Mouse (Mus musculus) liver, embryonic 11.5 days (tissue): ENCODE results near the gene I830077J02Rik. TPM values are rescaled to one million over a fixed set of nuclear protein-coding genes. Genes with fewer than 3 reads are reported as not detected.

ENCODE experiments used
- ATAC-seq: fragments of 200-750 bp; cut with Nextera tagmentation; replicated peaks from 2 replicates; pipeline ENCODE4 v1.8.0; 2017; ENCODE audit warnings: moderate number of reproducible peaks, mild to moderate bottlenecking, moderate TSS enrichment, moderate library complexity; ENCODE audit not compliant: low FRiP score
- DNase-seq: peaks from one replicate; pipeline ENCODE4 v3.0.0-alpha.2; 2017; ENCODE audit warnings: low spot score
- H3K27ac ChIP-seq: fragments of 300-500 bp; sonication (generic); 2 replicates; pipeline ENCODE4 v1.5.1; 2014; ENCODE audit warnings: mild to moderate bottlenecking, low read depth, low read length, control low read depth
- H3K27me3 ChIP-seq: fragments of 300-500 bp; sonication (generic); replicated peaks from 2 replicates; pipeline ENCODE4 v1.6.1; 2014; ENCODE audit warnings: low read length, mixed read lengths; ENCODE audit not compliant: control insufficient read depth, insufficient read depth
- H3K36me3 ChIP-seq: fragments of 300-500 bp; sonication (generic); 2 replicates; pipeline ENCODE4 v1.6.1; 2014; ENCODE audit warnings: mild to moderate bottlenecking, low read length, moderate library complexity, mixed read lengths; ENCODE audit not compliant: control insufficient read depth, insufficient read depth
- H3K4me1 ChIP-seq: fragments of 300-500 bp; sonication (generic); replicated peaks from 2 replicates; pipeline ENCODE4 v1.6.1; 2014; ENCODE audit warnings: low read length, mixed read lengths; ENCODE audit not compliant: control insufficient read depth, insufficient read depth
- H3K4me2 ChIP-seq: fragments of 300-500 bp; sonication (generic); 2 replicates; pipeline ENCODE4 v1.6.1; 2014; ENCODE audit warnings: mild to moderate bottlenecking, control low read depth, moderate library complexity
- H3K4me3 ChIP-seq: fragments of 300-500 bp; sonication (generic); 2 replicates; pipeline ENCODE4 v1.5.1; 2014; ENCODE audit warnings: low read depth, low read length, control low read depth
- H3K9ac ChIP-seq: fragments of 300-500 bp; sonication (generic); 2 replicates; pipeline ENCODE4 v1.6.1; 2014; ENCODE audit warnings: low read depth, low read length, control low read depth
- H3K9me3 ChIP-seq: fragments of 300-500 bp; sonication (generic); 2 replicates; pipeline ENCODE4 v1.6.1; 2016; ENCODE audit warnings: low read length, inconsistent platforms, mixed read lengths; ENCODE audit not compliant: control insufficient read depth
- WGBS: fragments of 180-500 bp; shearing (Covaris S2); extraction: QIAGEN DNeasy Blood & Tissue Kit; methylation state at CpG from one replicate; pipeline ENCODE4 v1.1.7; 2014; 5-methylcytosine and 5-hydroxymethylcytosine counted together
- polyA plus RNA-seq: library from polyadenylated mRNA; unstranded; fragments of >200 nt; fragmentation: Nextera tagmentation; extraction: Ambion mirVana; gene quantifications from 2 replicates; pipeline ENCODE4 v1.2.1, GENCODE M21; 2014

The I830077J02Rik gene
- polyA plus RNA-seq, 1 experiment from 2014 or later = 5.6 TPM

DNA sequence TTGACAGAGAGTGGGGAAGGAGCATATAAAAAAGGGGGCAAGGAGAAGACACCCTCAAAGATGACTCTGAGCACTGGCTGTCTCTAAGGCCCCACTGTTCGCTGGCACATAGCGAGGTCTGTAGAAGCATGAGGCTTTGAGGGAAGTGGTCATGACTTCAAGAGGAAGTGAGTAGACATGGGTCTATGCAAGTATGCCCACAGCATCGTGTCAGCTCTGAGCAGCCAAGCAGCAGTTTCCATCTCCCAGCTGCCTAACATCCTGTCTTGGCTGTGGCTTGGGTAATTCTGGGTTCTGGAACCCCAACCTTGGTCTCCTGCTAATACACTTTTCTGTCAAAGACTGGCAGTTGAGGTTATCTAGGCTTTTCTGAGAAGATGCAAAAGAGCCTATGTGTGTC lies 31.7 kb downstream of the I830077J02Rik start:
- Histone ChIP-seq H3K36me3 (no peaks in the 10 kb centered on the region), H3K27me3 (no peaks in the 10 kb centered on the region), H3K4me1 (peaks cover 8% of the 10 kb centered on the region), H3K9ac (no peak overlapping the region), H3K4me2 (no peak overlapping the region), H3K27ac (no peak overlapping the region), H3K9me3 (no peaks in the 10 kb centered on the region), H3K4me3 (no peak overlapping the region)
- WGBS = 53% methylated on average over 3 of the region's 3 CpGs
- DNase-seq = no peak
- ATAC-seq = no peak

DNA sequence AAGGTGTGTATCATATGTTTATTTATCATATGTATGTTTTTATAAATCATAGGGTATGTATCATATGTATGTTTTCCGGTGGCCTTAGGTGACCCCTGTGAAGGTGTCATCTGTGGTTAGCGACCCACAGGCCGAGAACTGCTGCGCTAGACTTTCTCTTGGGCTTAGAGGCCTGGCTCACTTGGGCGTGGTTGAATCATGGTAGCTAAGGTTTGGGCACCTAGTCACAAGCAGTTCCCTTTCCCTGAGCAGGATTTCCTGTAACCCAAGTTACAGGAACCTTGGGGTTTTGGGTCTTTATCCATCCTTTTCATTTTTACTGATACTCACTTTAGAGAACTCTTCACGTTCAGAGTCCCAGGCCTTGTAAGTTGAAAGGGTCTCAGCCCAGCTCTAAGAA lies 32.2 kb downstream of the I830077J02Rik start:
- Histone ChIP-seq H3K27ac (no peak overlapping the region), H3K4me1 (peaks cover 10% of the 10 kb centered on the region), H3K27me3 (no peaks in the 10 kb centered on the region), H3K4me2 (no peak overlapping the region), H3K9ac (no peak overlapping the region), H3K36me3 (no peaks in the 10 kb centered on the region), H3K9me3 (no peaks in the 10 kb centered on the region), H3K4me3 (no peak overlapping the region)
- WGBS = 65% methylated on average over 6 of the region's 6 CpGs
- DNase-seq = no peak
- no peak for ATAC-seq

DNA sequence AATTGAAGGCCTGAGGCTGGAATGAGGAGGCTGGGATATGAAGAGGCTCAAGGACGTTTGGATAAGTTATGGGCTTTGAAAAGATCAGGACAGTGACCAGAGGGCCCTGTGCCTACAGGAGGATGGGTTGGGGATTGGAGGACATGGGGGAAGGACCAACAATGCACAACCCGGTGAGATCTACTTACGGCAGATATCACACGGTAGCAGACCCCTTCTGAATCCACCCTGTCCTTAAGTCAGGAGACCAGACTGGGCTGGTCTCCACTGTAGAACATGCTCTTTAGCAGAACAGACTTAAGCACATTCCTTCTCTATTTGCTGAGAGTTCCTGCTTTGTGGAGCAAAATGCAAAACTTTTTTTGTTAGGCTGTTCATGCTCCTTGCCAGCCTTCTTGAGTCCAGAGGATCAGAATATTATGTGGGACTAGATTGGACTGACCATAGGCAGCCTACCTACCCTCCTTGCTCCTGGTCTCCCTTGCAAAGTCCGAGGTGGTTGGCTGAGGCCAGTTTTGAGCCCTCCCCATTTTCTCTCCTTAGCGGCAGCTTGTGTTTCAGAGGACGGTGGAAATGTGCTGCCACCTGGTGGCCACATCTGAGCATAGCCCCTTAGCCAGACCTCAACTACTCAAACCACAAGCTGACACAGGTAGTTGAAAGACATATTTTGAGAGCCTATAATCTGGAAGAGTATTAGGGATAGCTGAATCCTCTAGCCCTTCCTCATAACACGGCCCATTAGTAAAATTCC lies 32.9 kb downstream of the I830077J02Rik start:
- Histone ChIP-seq H3K4me2 (no peak overlapping the region), H3K9ac (no peak overlapping the region), H3K4me3 (no peak overlapping the region), H3K27ac (no peak overlapping the region), H3K9me3 (no peaks in the 10 kb centered on the region), H3K36me3 (no peaks in the 10 kb centered on the region), H3K27me3 (no peaks in the 10 kb centered on the region), H3K4me1 (peaks cover 13% of the 10 kb centered on the region)
- peak; percentile 34 for ATAC-seq
- peak; percentile 75 for DNase-seq
- WGBS = 33% methylated on average over 8 of the region's 8 CpGs

DNA sequence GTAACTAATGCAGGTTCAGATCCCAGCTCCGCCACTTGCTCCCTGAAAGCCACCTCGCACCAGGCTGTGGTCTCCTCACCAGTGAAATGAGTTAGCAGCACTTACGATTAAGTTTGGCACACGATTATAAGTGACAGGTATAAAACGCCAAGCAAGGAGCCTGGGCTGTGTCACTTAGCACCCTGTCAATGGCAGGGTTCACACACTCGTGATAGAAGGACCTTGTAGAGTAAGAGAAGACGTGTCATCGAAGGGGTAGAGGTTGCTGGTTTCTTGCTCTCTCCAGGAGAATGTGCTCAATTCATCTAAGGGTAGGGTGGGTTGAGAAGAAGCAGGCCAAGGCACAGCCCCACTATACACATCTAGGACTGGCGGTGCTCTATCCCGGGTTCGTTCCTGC lies 33.6 kb downstream of the I830077J02Rik start:
- no peaks in the 10 kb centered on the region for H3K36me3 ChIP-seq
- ATAC-seq (no peak), DNase-seq (no peak)
- peaks cover 15% of the 10 kb centered on the region for H3K4me1 ChIP-seq
- 84% methylated on average over 11 of the region's 11 CpGs for WGBS
- H3K9ac ChIP-seq = no peak overlapping the region
- H3K9me3 ChIP-seq = no peaks in the 10 kb centered on the region
- no peak overlapping the region for H3K4me3 ChIP-seq
- H3K27ac ChIP-seq = no peak overlapping the region
- no peak overlapping the region for H3K4me2 ChIP-seq
- no peaks in the 10 kb centered on the region for H3K27me3 ChIP-seq

DNA sequence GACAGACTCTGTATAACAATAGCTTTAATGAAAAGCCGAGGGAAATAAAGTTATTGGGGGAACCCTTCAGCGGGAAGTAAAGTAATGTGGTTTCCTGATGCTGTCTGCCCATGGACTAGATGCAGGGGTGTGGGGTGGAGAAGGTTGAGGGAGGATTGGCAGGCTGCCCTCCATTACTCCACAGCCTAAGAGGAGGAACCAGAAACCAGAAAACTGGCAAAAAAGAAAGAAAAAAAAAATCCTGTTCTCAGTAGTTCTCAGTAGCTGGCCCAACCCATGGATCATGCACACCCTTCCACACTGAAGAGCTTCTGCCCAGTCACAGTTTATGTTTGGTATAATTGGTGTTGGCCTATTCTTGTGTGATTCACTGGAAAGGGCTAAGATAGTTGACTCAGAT lies 34.1 kb downstream of the I830077J02Rik start:
- Histone ChIP-seq H3K27me3 (no peaks in the 10 kb centered on the region), H3K27ac (no peak overlapping the region), H3K9me3 (no peaks in the 10 kb centered on the region), H3K4me2 (no peak overlapping the region), H3K9ac (no peak overlapping the region), H3K4me1 (peaks cover 20% of the 10 kb centered on the region), H3K4me3 (no peak overlapping the region), H3K36me3 (no peaks in the 10 kb centered on the region)
- no peak for ATAC-seq
- WGBS = 53% methylated on average over 2 of the region's 2 CpGs
- DNase-seq = no peak

DNA sequence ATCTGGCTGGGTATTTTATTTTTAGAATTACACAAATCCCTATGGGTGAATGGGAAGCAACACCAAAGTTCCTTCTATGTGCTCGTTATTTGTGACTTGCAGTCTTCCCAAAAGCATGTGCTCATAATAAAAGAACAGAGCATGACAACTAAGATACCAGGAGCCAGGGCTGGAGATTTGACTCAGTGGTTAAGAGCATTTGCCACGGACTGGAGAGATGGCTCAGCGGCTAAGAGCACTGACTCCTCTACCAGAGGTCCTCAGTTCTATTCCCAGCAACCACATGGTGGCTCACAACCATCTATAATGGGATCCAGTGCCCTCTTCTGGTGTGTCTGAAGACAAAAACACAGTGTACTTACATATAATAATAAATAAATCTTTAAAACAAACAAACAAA lies 35.7 kb downstream of the I830077J02Rik start:
- WGBS = 80% methylated on average over 3 of the region's 3 CpGs
- Histone ChIP-seq H3K4me3 (no peak overlapping the region), H3K4me1 (peaks cover 32% of the 10 kb centered on the region), H3K27me3 (no peaks in the 10 kb centered on the region), H3K9me3 (no peaks in the 10 kb centered on the region), H3K4me2 (no peak overlapping the region), H3K36me3 (no peaks in the 10 kb centered on the region), H3K27ac (no peak overlapping the region), H3K9ac (no peak overlapping the region)
- ATAC-seq (no peak), DNase-seq (no peak)

DNA sequence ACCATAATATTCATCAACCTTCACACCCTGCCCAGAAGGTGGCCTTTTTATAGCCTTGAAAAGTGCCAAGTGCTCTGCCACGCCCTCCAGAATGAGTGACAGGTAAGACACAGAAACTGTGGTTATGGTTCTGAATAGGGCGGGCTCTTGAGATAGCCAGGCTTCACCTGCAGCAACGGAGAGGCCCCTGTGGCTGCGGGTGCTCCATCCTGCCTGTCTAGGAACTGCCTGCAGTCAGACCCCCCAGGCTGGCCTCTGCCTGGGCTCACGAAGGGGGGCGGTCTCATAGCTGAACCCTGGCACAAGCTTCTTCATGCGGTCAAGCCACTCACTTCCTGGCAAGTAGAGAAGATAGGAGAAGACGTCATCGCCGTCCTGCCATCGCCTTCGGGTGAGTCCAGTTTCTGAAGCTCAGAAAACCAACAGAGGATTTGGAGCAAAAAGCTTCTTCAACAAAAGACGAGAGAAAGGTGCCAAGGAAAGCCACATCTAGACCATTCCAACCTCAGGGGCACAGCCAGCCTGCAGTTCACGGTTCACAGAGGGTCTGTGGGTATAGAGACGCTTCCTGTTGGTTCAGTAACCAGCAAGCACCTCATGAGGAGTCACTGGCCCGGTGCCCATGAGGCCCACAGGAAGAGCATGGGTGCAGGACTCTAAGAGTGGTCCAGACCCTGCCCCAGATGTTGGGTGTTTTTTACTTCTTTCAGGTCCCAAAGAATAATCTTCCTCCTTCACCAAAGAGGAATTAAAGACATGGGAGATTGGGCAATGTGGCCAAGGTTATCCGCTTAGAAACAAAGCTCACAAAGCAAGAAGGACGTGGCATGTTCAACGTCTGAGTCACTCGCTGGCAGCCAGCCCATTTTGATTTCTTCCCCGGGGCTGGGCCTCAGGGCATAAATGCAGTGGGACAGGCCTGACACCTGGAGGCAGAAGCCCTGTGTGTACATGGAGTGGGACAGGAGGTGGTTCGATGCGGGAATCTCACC lies 37.6 kb downstream of the I830077J02Rik start:
- peaks cover 38% of the 10 kb centered on the region for H3K4me1 ChIP-seq
- peak overlapping the region; percentile 26; the same call in 1 of the 2 replicates for H3K27ac ChIP-seq
- no peaks in the 10 kb centered on the region for H3K27me3 ChIP-seq
- H3K9ac ChIP-seq = peak overlapping the region; percentile 37
- H3K36me3 ChIP-seq = no peaks in the 10 kb centered on the region
- 44% methylated on average over 23 of the region's 23 CpGs for WGBS
- ATAC-seq (0 out of 2 replicates have a peak, but pooled peaks have one; percentile 29), DNase-seq (peak; percentile 66)
- no peak overlapping the region for H3K4me3 ChIP-seq
- no peaks in the 10 kb centered on the region for H3K9me3 ChIP-seq
- H3K4me2 ChIP-seq = peak overlapping the region; percentile 55

DNA sequence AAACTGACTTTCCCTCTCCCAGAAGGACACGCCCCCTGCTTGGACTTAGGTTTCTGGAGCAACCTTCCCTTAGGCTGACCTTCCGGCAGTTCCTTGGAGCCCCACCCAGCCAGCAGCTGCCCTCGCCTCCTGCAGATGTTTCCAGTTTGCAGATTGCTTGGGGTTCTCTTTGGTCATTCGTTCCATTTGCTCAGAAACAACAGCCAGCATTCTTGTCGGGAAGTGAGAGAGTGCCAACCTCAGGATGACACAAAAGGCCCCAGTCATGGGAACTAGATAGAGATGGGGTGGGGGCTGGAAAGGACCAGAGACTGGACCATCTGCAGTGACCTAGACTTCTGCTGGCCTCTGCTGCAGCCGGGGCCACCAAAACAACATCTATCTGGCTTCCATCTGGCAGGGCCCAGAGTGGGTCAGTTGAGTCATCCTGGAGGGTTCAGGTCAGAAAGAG lies 38.5 kb downstream of the I830077J02Rik start:
- WGBS = 36% methylated on average over 6 of the region's 6 CpGs
- Histone ChIP-seq H3K4me1 (peaks cover 38% of the 10 kb centered on the region), H3K4me3 (no peak overlapping the region), H3K4me2 (peak overlapping the region; percentile 55), H3K27me3 (no peaks in the 10 kb centered on the region), H3K27ac (peak overlapping the region; percentile 32; the same call in 1 of the 2 replicates), H3K9me3 (no peaks in the 10 kb centered on the region), H3K36me3 (no peaks in the 10 kb centered on the region), H3K9ac (no peak overlapping the region)
- ATAC-seq = no peak
- no peak for DNase-seq
